Comparison of ENCODE assay signal across 16 mouse cellular contexts in the genomic region with DNA sequence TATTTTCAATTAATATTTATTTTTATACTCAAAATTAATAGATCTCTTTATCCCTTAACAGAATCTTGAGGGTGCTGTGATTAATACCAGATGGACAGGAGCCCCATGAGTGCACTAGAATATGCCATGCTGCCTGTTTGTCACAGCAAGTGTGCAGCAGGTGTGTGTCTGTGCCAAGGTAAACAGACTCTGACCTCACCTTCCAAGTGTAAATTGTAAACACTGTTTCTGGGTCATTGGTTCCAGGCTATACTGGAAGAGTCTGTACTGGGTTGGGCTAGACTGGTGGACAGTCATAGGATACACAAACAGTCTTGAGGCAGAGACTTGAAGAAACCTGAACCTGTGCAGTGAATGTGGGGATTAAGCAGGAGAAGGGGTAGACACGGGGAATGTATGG.
"Had no signal": no experiment of that assay in that cellular context is flagged by ENCODE, and none has a peak within 500 bp of the region (broad histone marks: within the 10 kb centered on the region; RNA-seq: fewer than 3 reads in every experiment).

No protein-coding gene starts in this region.

- H3K36me3 ChIP-seq: limb, embryonic 12.5 days; lung, embryonic 15.5 days; midbrain, embryonic 15.5 days; neural tube, embryonic 13.5 days; stomach, embryonic 15.5 days had no signal

- DNase-seq: kidney, adult 8-10 months; kidney, postnatal 10 days; kidney, postnatal 4 days; liver; lung, postnatal 14 days; right cerebral cortex, postnatal 14 days; thymus, postnatal 4 days had no signal

- H3K4me3 ChIP-seq: layer of hippocampus, adult 2 months; limb, embryonic 12.5 days; lung, embryonic 15.5 days; megakaryocyte, embryonic 14.5 days; midbrain, embryonic 15.5 days; neural tube, embryonic 13.5 days; stomach, embryonic 15.5 days had no signal

- H3K27ac ChIP-seq: layer of hippocampus, adult 2 months; limb, embryonic 12.5 days; lung, embryonic 15.5 days; macrophage; midbrain, embryonic 15.5 days; neural tube, embryonic 13.5 days; stomach, embryonic 15.5 days had no signal

- H3K4me1 ChIP-seq: limb, embryonic 12.5 days; lung, embryonic 15.5 days; megakaryocyte, embryonic 14.5 days; midbrain, embryonic 15.5 days; neural tube, embryonic 13.5 days; stomach, embryonic 15.5 days had no signal

- H3K4me2 ChIP-seq: limb, embryonic 12.5 days; lung, embryonic 15.5 days; midbrain, embryonic 11.5 days; midbrain, embryonic 15.5 days; neural tube, embryonic 13.5 days; stomach, embryonic 15.5 days had no signal

- H3K27me3 ChIP-seq: limb, embryonic 12.5 days; lung, embryonic 15.5 days; megakaryocyte, embryonic 14.5 days; midbrain, embryonic 15.5 days; neural tube, embryonic 13.5 days; stomach, embryonic 15.5 days had no signal

- ATAC-seq: midbrain, embryonic 15.5 days had no signal

- H3K9ac ChIP-seq: limb, embryonic 12.5 days; lung, embryonic 15.5 days; midbrain, embryonic 15.5 days; neural tube, embryonic 13.5 days; stomach, embryonic 15.5 days had no signal

- H3K9me3 ChIP-seq: limb, embryonic 12.5 days; lung, embryonic 15.5 days; megakaryocyte, embryonic 14.5 days; midbrain, embryonic 15.5 days; neural tube, embryonic 13.5 days; stomach, embryonic 15.5 days had no signal
